Mouse (Mus musculus) gastrocnemius, adult 2 months (tissue): ENCODE measurements at regions not wholly inside any gene's neighbourhood (a gene's known extent, or its start where the extent isn't known, plus 50 kb on each side); places are given as distances from the start of the nearest gene placed in this dataset.

Experiments
- DNase-seq: peaks from one replicate; pipeline ENCODE4 v3.0.0; 2022
- H3K27ac ChIP-seq: fragments of 200-600 bp; 2 replicates; pipeline ENCODE4 v1.8.1; 2022; ENCODE audit warnings: mild to moderate bottlenecking
- H3K4me3 ChIP-seq: fragments of 200-600 bp; 2 replicates; pipeline ENCODE4 v1.8.1; 2022; ENCODE audit warnings: mild to moderate bottlenecking, moderate library complexity
- CTCF ChIP-seq: fragments of 200-600 bp; IDR thresholded peaks from 2 replicates; pipeline ENCODE4 v1.8.1; 2022; ENCODE audit warnings: antibody characterized with exemption, mild to moderate bottlenecking, moderate library complexity
- intact Hi-C: fragments of 180-260 bp; cut with DNase I; formaldehyde crosslinking; loops from one replicate; pipeline ENCODE4 v1.15.1; 2025

GRCm38 (mm10) chr1:176683146-176683545 is 130.7 kb downstream of the Cep170 start:
- no peak overlapping the region for H3K4me3 ChIP-seq
- intact Hi-C loops: no loop called here
- no peak for DNase-seq
- no peak overlapping the region for H3K27ac ChIP-seq
- no peak for TF ChIP-seq CTCF

GRCm38 (mm10) chr1:176681971-176682370 is 131.9 kb downstream of the Cep170 start:
- TF ChIP-seq CTCF: no peak
- no peak overlapping the region for H3K27ac ChIP-seq
- intact Hi-C loops: no loop called here
- peak; percentile 58 for DNase-seq
- peak overlapping the region; percentile 6; the same call in 1 of the 2 replicates for H3K4me3 ChIP-seq

- no peak for DNase-seq
- H3K4me3 ChIP-seq: no peak overlapping the region
- intact Hi-C loops: no loop called here
- H3K27ac ChIP-seq: no peak overlapping the region
- TF ChIP-seq CTCF: no peak
Measured at GRCm38 (mm10) chr1:176675184-176675583, 138.7 kb downstream of the Cep170 start.

GRCm38 (mm10) chr1:176671081-176671480 is 142.8 kb downstream of the Cep170 start:
- Histone ChIP-seq H3K27ac (no peak overlapping the region), H3K4me3 (no peak overlapping the region)
- TF ChIP-seq CTCF: no peak
- no peak for DNase-seq
- intact Hi-C loops: no loop called here

- intact Hi-C loops: no loop called here
- DNase-seq: no peak
- TF ChIP-seq CTCF: no peak
- Histone ChIP-seq H3K4me3 (no peak overlapping the region), H3K27ac (no peak overlapping the region)
Measured at GRCm38 (mm10) chr1:176667552-176668306, 146.1 kb downstream of the Cep170 start.

- no peak for DNase-seq
- Histone ChIP-seq H3K27ac (no peak overlapping the region), H3K4me3 (no peak overlapping the region)
- intact Hi-C loops: no loop called here
- no peak for TF ChIP-seq CTCF
Measured at GRCm38 (mm10) chr1:176660286-176660685, 153.6 kb downstream of the Cep170 start.

GRCm38 (mm10) chr1:176658639-176659038 is 155.2 kb downstream of the Cep170 start:
- Histone ChIP-seq H3K4me3 (no peak overlapping the region), H3K27ac (no peak overlapping the region)
- intact Hi-C loops: no loop called here
- DNase-seq: no peak
- peak; percentile 38; the same call in 1 of the 2 replicates for TF ChIP-seq CTCF

- H3K27ac ChIP-seq: no peak overlapping the region
- TF ChIP-seq CTCF: no peak
- intact Hi-C loops: no loop called here
- no peak overlapping the region for H3K4me3 ChIP-seq
- DNase-seq: no peak
Measured at GRCm38 (mm10) chr1:176655487-176656333, 158.2 kb downstream of the Cep170 start.

GRCm38 (mm10) chr1:176644248-176644647 is 169.6 kb downstream of the Cep170 start:
- H3K4me3 ChIP-seq: no peak overlapping the region
- H3K27ac ChIP-seq: no peak overlapping the region
- TF ChIP-seq CTCF: no peak
- intact Hi-C loops: no loop called here
- DNase-seq: no peak

- no peak overlapping the region for H3K4me3 ChIP-seq
Measured at GRCm38 (mm10) chr1:176623171-176623570, 190.7 kb downstream of the Cep170 start.

GRCm38 (mm10) chr1:176622213-176622612 is 191.7 kb downstream of the Cep170 start:
- TF ChIP-seq CTCF: no peak
- DNase-seq: no peak
- intact Hi-C loops: no loop called here
- Histone ChIP-seq H3K27ac (no peak overlapping the region), H3K4me3 (no peak overlapping the region)

More at GRCm38 (mm10) chr1:176623171-176623570, 190.7 kb downstream of the Cep170 start:
- intact Hi-C loops: no loop called here
- TF ChIP-seq CTCF: no peak
- no peak overlapping the region for H3K27ac ChIP-seq
- no peak for DNase-seq

GRCm38 (mm10) chr1:176621285-176621684 is 192.6 kb downstream of the Cep170 start:
- no peak overlapping the region for H3K4me3 ChIP-seq
- H3K27ac ChIP-seq: no peak overlapping the region
- intact Hi-C loops: no loop called here
- TF ChIP-seq CTCF: no peak
- DNase-seq: no peak

- TF ChIP-seq CTCF: no peak
- intact Hi-C loops: no loop called here
- no peak for DNase-seq
- no peak overlapping the region for H3K27ac ChIP-seq
- H3K4me3 ChIP-seq: no peak overlapping the region
Measured at GRCm38 (mm10) chr1:176618896-176619295, 195.0 kb downstream of the Cep170 start.
